In genomic region chr2:121008664-121009007, GRCm38 (mm10) we compare ENCODE assay signal across 8 mouse cellular contexts. TPM values are rescaled to one million over a fixed set of nuclear protein-coding genes. Genes with fewer than 3 reads are reported as not detected.
DNase-seq lines count a peak whose midpoint lies in the region; ATAC-seq and TF ChIP-seq lines count a peak whose summit lies in the region.

No protein-coding gene starts in this region.

- H3K4me1 ChIP-seq in kidney, postnatal 0 days (replicated peaks; ENCODE audit: insufficient read depth, low read length) = 0 out of 2 replicates have a peak, but pooled peaks cover 9% of the 10 kb centered on the region
- peaks cover 15% of the 10 kb centered on the region for H3K4me1 ChIP-seq in hindbrain, embryonic 15.5 days (replicated peaks)
- peaks cover 11% of the 10 kb centered on the region for H3K4me1 ChIP-seq in midbrain, embryonic 15.5 days

- peaks cover 16% of the 10 kb centered on the region; the same call in 1 of the 2 replicates for H3K36me3 ChIP-seq in kidney, postnatal 0 days (ENCODE audit: insufficient read depth, low read length)
- H3K36me3 ChIP-seq in hindbrain, embryonic 15.5 days = peaks cover 25% of the 10 kb centered on the region
- H3K36me3 ChIP-seq in midbrain, embryonic 15.5 days (replicated peaks) = peaks cover 17% of the 10 kb centered on the region

- H3K27me3 ChIP-seq in kidney, postnatal 0 days (ENCODE audit: insufficient read depth, low read length) = no peaks in the 10 kb centered on the region
- no peaks in the 10 kb centered on the region for H3K27me3 ChIP-seq in hindbrain, embryonic 15.5 days
- H3K27me3 ChIP-seq in midbrain, embryonic 15.5 days (replicated peaks) = no peaks in the 10 kb centered on the region

- peak overlapping the region; percentile 65 for H3K4me3 ChIP-seq in kidney, postnatal 0 days (replicated peaks; ENCODE audit: low read depth, low read length)
- H3K4me3 ChIP-seq in hindbrain, embryonic 15.5 days = peak overlapping the region; percentile 86
- peak overlapping the region; percentile 93 for H3K4me3 ChIP-seq in midbrain, embryonic 15.5 days

- peak; percentile 7 for DNase-seq in kidney, postnatal 0 days (ENCODE audit: low spot score)
- no peak for DNase-seq in kidney, adult 18-20 months
- no peak for DNase-seq in MN1 (ENCODE audit: low spot score)
- no peak for DNase-seq in layer of hippocampus, adult 11-12 months (ENCODE audit: low spot score)

- H3K4me2 ChIP-seq in kidney, postnatal 0 days (ENCODE audit: low read length) = peak overlapping the region; percentile 71
- H3K4me2 ChIP-seq in hindbrain, embryonic 15.5 days = peak overlapping the region; percentile 62
- H3K4me2 ChIP-seq in midbrain, embryonic 15.5 days = peak overlapping the region; percentile 89

- under 1% methylated on average over 12 of the region's 12 CpGs for WGBS in kidney, postnatal 0 days
- whole genome bisulfite sequencing in hindbrain, embryonic 15.5 days = 1% methylated on average over 12 of the region's 12 CpGs
- 2% methylated on average over 12 of the region's 12 CpGs for WGBS in midbrain, embryonic 15.5 days

- H3K9ac ChIP-seq in kidney, postnatal 0 days (ENCODE audit: low read depth, low read length) = peak overlapping the region; percentile 65
- peak overlapping the region; percentile 79 for H3K9ac ChIP-seq in hindbrain, embryonic 15.5 days
- peak overlapping the region; percentile 87 for H3K9ac ChIP-seq in midbrain, embryonic 15.5 days

- TF ChIP-seq CTCF in kidney, postnatal 0 days (IDR thresholded peaks at IDR 0.05; ENCODE audit: low read depth) = no peak

- no peaks in the 10 kb centered on the region for H3K9me3 ChIP-seq in kidney, postnatal 0 days (replicated peaks; ENCODE audit: low read length)
- H3K9me3 ChIP-seq in hindbrain, embryonic 15.5 days = no peaks in the 10 kb centered on the region
- H3K9me3 ChIP-seq in midbrain, embryonic 15.5 days = no peaks in the 10 kb centered on the region

- ATAC-seq in kidney, postnatal 0 days (replicated peaks; ENCODE audit: low FRiP score, low read depth) = no peak
- ATAC-seq in common myeloid progenitor, adult 5-6 weeks (replicated peaks; ENCODE audit: low read depth, poor library complexity, severe bottlenecking) = 0 out of 2 replicates have a peak, but pooled peaks have one; percentile 6
- no peak for ATAC-seq in hindbrain, embryonic 15.5 days (ENCODE audit: low FRiP score, low read depth)
- ATAC-seq in midbrain, embryonic 15.5 days (replicated peaks) = peak; percentile 28; the same call in 1 of the 2 replicates
- no peak for ATAC-seq in monocyte, adult 5-6 weeks (replicated peaks; ENCODE audit: insufficient number of reproducible peaks, low FRiP score, low TSS enrichment, poor library complexity, severe bottlenecking)

- peak overlapping the region; percentile 60; the same call in 1 of the 2 replicates for H3K27ac ChIP-seq in kidney, postnatal 0 days
- peak overlapping the region; percentile 65 for H3K27ac ChIP-seq in hindbrain, embryonic 15.5 days (replicated peaks)
- peak overlapping the region; percentile 70 for H3K27ac ChIP-seq in midbrain, embryonic 15.5 days

RNA-seq across cellular contexts. Expression of gene Ccndbp1, which starts 0.4 kb away (rescaled TPM):
- 53.3 and 54.1 TPM in 2 replicates for polyA plus RNA-seq in kidney, postnatal 0 days (2015; fragmentation: Nextera tagmentation; extraction: Ambion mirVana)
- 34.7 and 53.0 TPM in 2 replicates for total RNA-seq in common myeloid progenitor, adult 5-6 weeks (2017)
- polyA plus RNA-seq in hindbrain, embryonic 15.5 days (2015; fragmentation: Nextera tagmentation; extraction: Ambion mirVana) = 74.5 and 77.2 TPM in 2 replicates
- polyA plus RNA-seq in midbrain, embryonic 15.5 days (2015; fragmentation: Nextera tagmentation; extraction: Ambion mirVana) = 77.7 and 79.4 TPM in 2 replicates
- total RNA-seq in monocyte, adult 5-6 weeks (2017) = 110 to 130 TPM (median 125 TPM) in 3 replicates

RNA-seq across cellular contexts. Expression of gene Epb42, which starts 28.2 kb away (rescaled TPM):
- polyA plus RNA-seq in kidney, postnatal 0 days (2015; fragmentation: Nextera tagmentation; extraction: Ambion mirVana) = 2.1 TPM in 2 replicates
- 7.8 and 10.2 TPM in 2 replicates for total RNA-seq in common myeloid progenitor, adult 5-6 weeks (2017)
- 0.35 and 0.37 TPM in 2 replicates for polyA plus RNA-seq in hindbrain, embryonic 15.5 days (2015; fragmentation: Nextera tagmentation; extraction: Ambion mirVana)
- polyA plus RNA-seq in midbrain, embryonic 15.5 days (2015; fragmentation: Nextera tagmentation; extraction: Ambion mirVana) = 0.32 and 0.44 TPM in 2 replicates
- total RNA-seq in monocyte, adult 5-6 weeks (2017) = 0.87 to 2.1 TPM (median 2.0 TPM) in 3 replicates

RNA-seq across cellular contexts. Expression of gene Tmem62, which starts 31.8 kb away (rescaled TPM):
- polyA plus RNA-seq in kidney, postnatal 0 days (2015; fragmentation: Nextera tagmentation; extraction: Ambion mirVana) = 6.1 and 6.9 TPM in 2 replicates
- total RNA-seq in common myeloid progenitor, adult 5-6 weeks (2017) = 2.1 and 4.4 TPM in 2 replicates
- 12.4 and 14.1 TPM in 2 replicates for polyA plus RNA-seq in hindbrain, embryonic 15.5 days (2015; fragmentation: Nextera tagmentation; extraction: Ambion mirVana)
- 14.6 and 15.0 TPM in 2 replicates for polyA plus RNA-seq in midbrain, embryonic 15.5 days (2015; fragmentation: Nextera tagmentation; extraction: Ambion mirVana)
- total RNA-seq in monocyte, adult 5-6 weeks (2017) = 16.0 to 46.7 TPM (median 32.7 TPM) in 3 replicates

RNA-seq across cellular contexts. Expression of gene Ubr1, which starts 38.1 kb away (rescaled TPM):
- 16.2 and 18.6 TPM in 2 replicates for polyA plus RNA-seq in kidney, postnatal 0 days (2015; fragmentation: Nextera tagmentation; extraction: Ambion mirVana)
- total RNA-seq in common myeloid progenitor, adult 5-6 weeks (2017) = 30.4 and 33.0 TPM in 2 replicates
- 30.7 and 30.9 TPM in 2 replicates for polyA plus RNA-seq in hindbrain, embryonic 15.5 days (2015; fragmentation: Nextera tagmentation; extraction: Ambion mirVana)
- polyA plus RNA-seq in midbrain, embryonic 15.5 days (2015; fragmentation: Nextera tagmentation; extraction: Ambion mirVana) = 33.5 and 38.5 TPM in 2 replicates
- total RNA-seq in monocyte, adult 5-6 weeks (2017) = 32.3 to 53.2 TPM (median 47.1 TPM) in 3 replicates

Comparison
In these comparisons a context has a peak if more than half of its experiments do, and no peak if none do; other contexts are left out.
1. ATAC-seq: peak in common myeloid progenitor, adult 5-6 weeks (single experiment) and midbrain, embryonic 15.5 days (single experiment); none in kidney, postnatal 0 days (single experiment), hindbrain, embryonic 15.5 days (single experiment) and monocyte, adult 5-6 weeks (single experiment).
2. Peak in every context shown above with its lines, with median percentiles within 50 percentile points of each other: H3K27ac ChIP-seq, H3K4me2 ChIP-seq, H3K4me3 ChIP-seq and H3K9ac ChIP-seq.